Mouse (Mus musculus) thymus, postnatal 14 days (tissue): Measurements from ENCODE around the gene Nav3.

Source experiments
- DNase-seq: peaks from one replicate; pipeline ENCODE4 v3.0.0; 2021

Gene Nav3

GRCm38 (mm10) chr10:109904841-109905240 lies 551.2 kb downstream of the Nav3 start:
- no peak for DNase-seq

DNA sequence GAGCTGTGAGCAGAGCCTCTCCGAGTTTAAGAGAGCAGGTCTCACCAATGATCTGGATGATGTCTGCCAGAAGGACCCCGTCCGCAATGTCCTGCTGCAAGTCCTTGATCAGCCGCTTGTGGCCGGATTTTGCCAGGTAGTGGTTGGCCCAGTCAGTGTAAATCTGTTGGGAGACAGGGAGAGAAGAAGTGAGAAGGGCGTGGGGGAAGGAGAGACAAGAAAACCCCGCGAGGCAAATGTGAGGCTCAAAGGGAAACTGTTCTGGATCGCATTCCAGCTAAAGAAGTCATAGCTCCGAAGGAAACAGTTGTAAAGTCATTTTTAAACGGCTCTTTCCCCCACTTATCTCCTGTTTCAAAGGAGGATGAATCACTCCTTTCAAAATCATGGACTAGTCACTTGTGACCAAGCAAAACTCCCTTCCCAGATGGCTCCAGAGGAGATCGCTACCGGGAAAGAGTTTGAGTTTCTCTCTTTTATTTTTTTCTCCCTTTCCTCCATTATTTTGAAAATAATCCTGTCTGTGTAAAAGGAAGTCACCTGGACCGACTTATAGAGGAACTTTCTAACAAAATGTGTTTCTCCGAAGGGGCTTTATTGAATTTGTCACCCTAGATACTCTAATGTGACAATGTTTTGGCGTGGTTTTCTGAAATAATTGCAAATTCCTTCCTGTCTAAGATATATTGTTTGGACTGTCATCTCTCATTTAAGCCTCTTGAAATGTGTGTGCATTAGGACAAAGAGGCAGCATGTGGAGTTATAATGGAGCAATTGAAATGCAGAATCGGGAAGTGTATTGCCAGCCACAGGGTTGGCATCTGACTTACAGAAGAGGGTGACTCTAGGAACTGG lies 552.1 kb downstream of the Nav3 start:
- DNase-seq, result no peak

- DNase-seq, result no peak
Measured at GRCm38 (mm10) chr10:109903241-109903640, 552.8 kb downstream of the Nav3 start.

DNA sequence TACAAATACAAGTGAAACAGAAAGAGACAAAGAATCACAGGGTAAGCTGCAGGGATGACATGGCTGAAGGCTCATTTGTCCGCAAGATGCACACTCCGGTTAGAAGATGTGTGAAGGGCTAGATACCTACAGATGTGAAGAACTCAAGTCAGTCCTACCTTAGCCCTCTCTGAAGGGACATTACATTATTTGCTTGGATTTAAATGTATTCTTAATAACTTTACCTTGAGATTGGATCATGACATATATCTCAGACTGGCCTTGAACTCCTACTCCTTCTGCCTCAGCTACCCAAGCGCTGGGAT lies 566.9 kb downstream of the Nav3 start:
- no peak for DNase-seq

GRCm38 (mm10) chr10:109888355-109889170 lies 567.4 kb downstream of the Nav3 start:
- no peak for DNase-seq

DNA sequence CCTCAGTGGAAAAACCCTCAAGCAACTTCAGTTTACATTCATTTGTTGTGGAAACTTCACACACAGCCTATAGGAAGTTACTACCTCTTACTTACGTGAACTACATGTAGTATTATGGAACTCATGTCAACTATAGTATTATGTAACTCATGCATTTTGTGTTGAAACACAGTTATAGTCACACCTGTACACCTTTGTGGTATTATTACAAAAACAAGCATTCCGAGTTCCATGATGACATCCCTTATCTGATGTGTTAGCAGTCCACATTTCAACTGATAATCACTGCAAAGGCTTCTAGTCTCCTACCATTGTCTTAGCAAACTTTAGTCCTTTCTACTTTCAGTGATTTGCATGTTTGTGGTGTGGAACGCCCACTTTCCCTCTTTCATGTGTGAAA lies 568.8 kb downstream of the Nav3 start:
- no peak for DNase-seq

DNA sequence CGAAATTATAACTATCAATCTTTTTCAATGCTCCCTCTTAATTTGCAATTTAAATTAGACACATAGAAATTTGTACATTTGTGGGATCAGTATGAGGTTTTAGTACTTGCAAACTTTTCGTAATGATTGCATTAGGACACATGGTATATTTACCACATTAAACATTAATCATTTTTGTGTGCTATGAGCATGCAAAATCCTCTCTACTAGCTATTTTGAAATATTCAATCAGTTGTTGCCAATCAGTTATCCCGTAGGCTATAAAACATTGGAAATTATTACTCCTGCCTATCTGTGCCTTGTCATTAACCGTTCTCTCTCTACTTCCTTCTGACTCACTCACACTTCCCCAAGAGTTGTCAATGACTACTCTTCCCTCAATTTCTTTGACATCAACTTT lies 579.9 kb downstream of the Nav3 start:
- no peak for DNase-seq

- DNase-seq, result no peak
Measured at GRCm38 (mm10) chr10:109875312-109875830, 580.6 kb downstream of the Nav3 start.

DNA sequence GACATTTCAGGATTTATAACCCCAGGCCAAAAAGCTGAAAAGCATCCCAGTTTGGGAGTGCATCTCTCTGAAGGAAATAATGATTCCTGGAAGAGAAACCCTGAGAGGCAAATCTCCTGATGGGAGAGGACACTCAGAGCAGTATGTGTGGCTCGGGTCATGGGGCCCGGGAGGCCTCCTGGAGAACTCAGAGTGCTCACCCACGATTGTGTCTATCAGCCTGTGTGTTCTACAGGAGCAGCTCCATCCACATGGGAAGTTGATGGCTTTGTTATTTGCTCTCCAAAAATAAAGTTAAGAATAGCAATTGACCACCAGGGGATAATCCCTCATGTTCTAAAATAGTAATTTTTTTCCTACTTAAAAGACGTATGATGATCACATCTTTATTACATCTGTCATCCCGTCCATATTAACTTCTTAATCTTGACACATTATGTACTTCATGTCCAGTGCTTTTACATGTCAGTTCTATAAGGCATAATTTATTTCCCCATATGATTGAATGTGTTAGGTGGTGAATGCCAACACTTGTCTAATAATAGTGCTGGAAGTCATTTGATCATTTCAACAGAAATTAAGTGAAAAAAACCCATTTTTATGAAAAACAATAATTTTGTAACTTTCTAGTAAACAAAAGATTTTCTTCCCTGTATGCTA lies 581.2 kb downstream of the Nav3 start:
- DNase-seq, result no peak

- DNase-seq, result no peak
Measured at GRCm38 (mm10) chr10:109866063-109866462, 589.9 kb downstream of the Nav3 start.

- no peak for DNase-seq
Measured at GRCm38 (mm10) chr10:109865391-109865790, 590.6 kb downstream of the Nav3 start.

DNA sequence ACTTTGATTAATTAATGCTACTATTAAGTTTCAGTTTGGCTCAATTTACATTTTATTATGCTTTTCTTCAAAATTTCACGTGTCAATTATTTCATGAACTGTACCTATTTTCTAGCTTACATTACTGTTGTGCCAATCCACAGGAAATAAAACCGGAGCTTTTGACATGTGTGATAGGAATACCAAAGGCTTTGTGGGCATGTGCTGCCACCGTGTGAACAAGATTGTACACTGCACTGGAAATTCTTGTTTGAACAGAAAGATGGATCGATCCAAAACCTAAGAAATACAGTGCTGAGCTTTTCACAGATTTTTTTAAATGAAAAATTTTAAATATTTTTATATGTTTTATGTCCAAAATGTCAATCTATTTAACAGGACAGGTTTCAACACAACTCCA lies 591.3 kb downstream of the Nav3 start:
- no peak for DNase-seq

DNA sequence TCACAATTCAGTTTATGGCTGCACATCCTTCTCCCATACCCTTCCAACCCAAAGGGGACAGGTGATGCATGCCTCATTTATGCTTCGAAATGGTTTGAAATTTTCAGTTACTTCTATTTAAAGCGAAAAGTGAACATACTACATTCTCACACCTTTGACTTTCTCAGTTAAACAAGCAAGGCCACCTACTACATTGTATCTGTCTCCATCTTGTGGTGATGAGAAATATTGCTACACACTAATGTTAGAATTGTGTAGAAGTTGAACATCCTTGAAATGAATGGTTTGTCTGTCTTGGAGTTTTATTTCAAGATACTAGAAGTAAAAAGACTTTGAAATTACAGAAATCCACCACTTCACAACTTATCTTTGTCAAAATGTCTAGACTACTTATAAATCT lies 594.7 kb downstream of the Nav3 start:
- no peak for DNase-seq

- DNase-seq, result no peak
Measured at GRCm38 (mm10) chr10:109858568-109858967, 597.4 kb downstream of the Nav3 start.

DNA sequence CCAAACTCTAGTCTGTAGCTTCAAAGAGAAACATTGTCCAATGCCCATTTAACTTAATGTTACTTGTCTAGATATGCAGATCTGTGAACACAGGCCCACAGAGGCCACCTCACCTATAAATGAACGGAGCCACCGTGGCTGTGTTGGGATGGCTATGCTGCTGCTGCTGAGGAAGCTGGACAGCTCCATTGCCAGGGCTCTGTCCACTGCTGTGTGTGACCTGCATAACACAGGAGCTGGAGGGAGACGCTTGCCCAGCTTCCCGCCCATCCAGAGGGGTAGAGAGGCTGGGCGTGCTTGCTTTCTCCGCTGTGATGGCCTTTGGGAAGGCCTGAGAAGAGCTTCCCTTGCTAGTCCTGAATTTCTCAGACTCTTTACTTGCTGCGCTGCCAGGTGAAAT lies 603.6 kb downstream of the Nav3 start:
- DNase-seq, result no peak

GRCm38 (mm10) chr10:109847631-109848030 lies 608.4 kb downstream of the Nav3 start:
- DNase-seq, result no peak

DNA sequence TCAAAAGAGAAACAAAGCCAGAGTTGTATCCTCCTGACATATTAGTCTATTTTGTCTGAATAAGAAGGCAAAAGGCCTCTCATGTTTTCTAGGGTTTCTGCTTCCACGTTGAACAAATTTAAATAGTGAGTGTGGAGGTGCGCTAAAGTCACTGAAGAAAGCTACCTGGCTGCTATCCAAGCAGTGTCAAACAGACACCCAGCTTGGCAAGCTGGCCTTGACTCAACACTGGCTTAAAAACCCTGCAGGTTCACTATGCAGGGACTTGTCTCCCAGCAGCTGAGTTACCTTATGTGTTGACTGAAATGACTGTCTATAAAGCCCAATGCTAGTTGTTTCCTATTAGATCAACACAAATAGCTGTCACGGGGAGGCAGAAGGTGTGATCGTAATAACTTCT lies 612.3 kb downstream of the Nav3 start:
- DNase-seq, result no peak

- no peak for DNase-seq
Measured at GRCm38 (mm10) chr10:109832768-109833291, 623.2 kb downstream of the Nav3 start.

DNA sequence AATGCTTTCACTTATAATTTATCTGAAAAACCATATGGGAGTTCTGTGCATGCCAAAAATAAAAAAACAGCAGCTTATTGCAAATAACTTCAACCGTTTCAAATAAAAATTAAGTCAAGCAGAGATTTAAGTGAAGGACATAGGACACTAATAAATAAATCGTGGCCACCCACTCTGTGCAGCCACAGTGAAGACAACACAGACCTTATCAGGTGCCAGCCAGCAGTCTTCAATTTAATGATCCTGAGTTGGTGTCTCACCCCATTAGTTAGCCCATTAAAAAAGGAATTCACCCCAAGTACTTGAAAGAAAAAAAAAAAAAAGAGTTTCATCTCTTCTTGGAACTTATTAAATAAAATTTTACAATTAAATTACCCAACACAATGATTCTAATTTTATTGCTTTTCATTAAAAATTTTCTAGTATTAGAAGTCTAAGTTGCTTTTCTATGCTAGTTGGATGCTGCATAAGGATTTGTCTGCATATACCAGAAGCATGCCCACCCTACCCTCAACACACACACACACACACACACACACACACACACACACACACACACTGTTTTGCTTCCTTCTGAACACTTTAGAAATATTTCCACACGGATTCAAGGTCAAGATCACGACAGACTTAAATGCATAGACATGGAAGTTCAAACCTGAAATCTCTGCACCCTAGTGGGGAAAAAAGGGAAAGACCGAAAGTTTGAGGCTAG lies 649.1 kb downstream of the Nav3 start:
- DNase-seq, result no peak

GRCm38 (mm10) chr10:109803441-109803840 lies 652.6 kb downstream of the Nav3 start:
- DNase-seq, result no peak

- no peak for DNase-seq
Measured at GRCm38 (mm10) chr10:109802236-109802635, 653.8 kb downstream of the Nav3 start.

GRCm38 (mm10) chr10:109799246-109799645 lies 656.8 kb downstream of the Nav3 start:
- DNase-seq, result no peak

- DNase-seq, result no peak
Measured at GRCm38 (mm10) chr10:109796981-109797380, 659.0 kb downstream of the Nav3 start.
